Mouse (Mus musculus): ENCODE measurements around the gene Irak3. TPM values are rescaled to one million over a fixed set of nuclear protein-coding genes. Genes with fewer than 3 reads are reported as not detected.

The Irak3 gene
- polyA plus RNA-seq, 1 experiment, result not detected

DNA sequence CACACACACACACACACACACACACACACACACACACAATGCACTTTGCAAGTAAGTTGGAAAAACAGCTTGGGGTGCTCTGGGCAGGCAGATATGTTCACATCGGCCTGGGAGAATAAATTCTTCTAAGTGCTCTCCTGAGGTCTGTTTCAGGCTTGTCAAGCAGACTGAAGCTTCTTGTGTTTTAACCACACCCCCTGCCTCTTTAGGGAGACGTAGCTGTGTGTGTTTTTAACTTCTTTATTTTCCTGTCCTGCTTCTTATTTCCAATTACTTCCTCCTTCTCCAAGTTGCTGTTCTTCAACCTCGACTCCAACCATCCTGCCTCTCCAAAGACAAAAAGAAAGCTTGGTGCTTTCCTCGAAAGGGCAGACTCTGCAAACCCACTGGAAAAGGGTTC, 61.7 kb downstream of the Irak3 start:
- no peak for TF ChIP-seq GATA1 (IDR thresholded peaks at IDR 0.05; ENCODE audit: low read length)

DNA sequence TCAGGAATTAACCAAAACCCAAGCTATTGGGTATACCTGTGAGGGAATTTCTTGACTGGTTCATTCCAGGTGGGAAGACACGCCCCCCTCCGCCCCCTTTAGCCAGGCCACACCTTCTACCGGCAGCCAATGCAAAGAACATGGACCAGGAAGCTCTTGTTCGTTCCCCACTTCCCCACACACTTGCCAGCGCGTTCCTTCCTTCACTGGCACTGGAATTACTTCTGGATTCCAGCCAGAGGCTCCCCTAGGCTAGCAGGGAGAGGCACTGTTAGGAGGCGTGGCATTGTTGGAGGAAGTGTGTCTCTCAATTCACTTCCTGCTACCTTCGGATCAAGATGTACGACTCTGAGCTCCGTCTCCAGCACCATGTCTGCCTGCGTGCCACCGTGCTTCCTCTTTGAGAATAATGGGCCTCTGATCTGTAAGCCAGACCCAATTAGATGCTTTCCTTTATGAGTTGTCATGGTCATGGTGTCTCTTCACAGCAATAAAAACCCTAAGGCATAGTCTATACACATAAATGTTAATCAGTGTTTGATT, 65.8 kb downstream of the Irak3 start:
- no peak for TF ChIP-seq GATA1 (IDR thresholded peaks at IDR 0.05; ENCODE audit: low read length)

DNA sequence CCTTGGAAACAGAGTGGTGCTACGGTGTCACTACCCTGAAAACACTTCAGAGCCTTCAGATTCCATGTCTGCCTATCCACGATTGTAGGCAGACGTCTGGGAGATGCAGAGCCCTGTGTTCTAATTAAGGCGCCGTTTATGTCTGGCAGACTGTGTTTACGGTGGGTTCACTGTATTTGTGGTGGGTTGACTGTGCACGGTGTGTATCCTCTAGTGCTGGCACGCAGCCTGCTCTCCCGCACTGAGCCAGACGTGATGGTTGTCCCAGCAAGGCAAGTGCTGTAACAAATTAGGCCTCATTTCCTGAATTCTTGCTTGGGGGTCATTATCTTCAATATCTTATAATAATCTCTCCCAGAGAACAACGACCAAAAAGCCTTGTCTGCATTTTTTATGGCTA, 68.2 kb downstream of the Irak3 start:
- no peak for TF ChIP-seq GATA1 (IDR thresholded peaks at IDR 0.05; ENCODE audit: low read length)

DNA sequence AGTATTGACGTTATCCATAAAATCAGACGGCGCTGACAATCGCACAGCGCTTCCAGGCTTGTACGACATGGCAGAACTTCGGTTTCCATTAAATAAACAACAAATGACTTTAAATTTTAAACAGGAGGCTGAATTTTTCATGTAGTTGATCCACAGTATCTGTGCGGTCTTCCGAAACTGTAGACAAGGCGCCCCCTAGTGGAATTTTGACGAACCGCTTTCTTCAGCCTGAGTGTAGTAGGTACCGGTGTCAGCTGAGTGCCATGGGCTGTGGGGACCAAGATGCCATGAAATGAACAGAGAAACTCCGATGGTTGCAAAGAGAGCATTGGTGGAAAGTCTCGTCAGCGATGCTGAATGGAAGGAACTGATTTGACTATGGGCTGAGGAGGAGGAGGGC, 71.3 kb downstream of the Irak3 start:
- no peak for TF ChIP-seq GATA1 (IDR thresholded peaks at IDR 0.05; ENCODE audit: low read length)

DNA sequence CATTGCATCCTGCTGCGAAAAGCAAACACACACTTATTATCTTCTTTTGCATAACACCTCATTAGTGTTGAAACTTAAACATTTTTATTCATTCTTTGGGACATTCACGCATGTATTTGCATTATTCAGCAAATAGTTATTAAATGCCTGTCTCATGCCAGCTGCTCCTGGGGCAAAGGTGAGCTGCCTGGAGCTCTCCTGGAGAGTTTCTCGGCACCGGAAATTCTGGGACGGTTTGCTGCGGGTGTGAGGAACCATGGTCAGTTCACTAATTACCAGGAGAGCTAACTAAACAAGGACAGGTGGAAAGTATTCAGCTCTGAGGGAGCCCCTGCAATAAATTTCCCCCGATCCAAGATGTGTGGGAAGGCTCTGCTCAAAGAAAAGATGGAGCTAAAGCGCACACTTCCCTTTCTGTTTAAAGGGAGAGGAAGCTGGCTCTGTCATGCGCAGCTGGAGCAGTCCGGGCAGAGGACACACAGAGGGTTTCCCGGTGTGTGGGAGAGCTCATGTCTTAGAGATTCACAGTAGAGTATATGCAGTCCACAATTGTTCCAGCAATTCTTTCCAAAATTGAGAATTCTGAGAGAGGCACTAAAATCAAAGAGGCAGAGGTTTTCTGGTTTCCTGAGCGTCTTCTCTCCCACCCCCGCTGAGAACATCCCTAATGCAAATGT, 73.2 kb downstream of the Irak3 start:
- TF ChIP-seq GATA1 (IDR thresholded peaks at IDR 0.05; ENCODE audit: low read length), result no peak

DNA sequence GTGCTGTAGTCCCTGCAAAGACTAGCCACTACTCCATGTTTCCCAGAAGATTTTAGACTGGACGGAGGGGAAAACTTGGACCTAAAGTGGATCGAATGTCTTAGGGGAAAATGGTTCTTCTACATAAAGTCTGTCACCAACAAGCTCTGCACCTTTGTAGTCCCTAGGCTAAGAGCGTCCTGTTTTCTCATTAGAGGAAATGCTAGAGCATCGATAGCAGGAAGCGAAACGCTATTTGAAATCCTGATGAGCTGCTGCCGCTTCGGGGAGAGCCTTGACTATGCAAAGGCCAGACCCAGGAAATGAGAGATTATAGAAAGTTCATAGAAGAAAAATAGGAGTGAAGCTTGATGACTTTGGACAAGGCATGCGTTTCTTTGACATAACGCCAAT, 76.5 kb downstream of the Irak3 start:
- TF ChIP-seq GATA1 (IDR thresholded peaks at IDR 0.05; ENCODE audit: low read length), result no peak

DNA sequence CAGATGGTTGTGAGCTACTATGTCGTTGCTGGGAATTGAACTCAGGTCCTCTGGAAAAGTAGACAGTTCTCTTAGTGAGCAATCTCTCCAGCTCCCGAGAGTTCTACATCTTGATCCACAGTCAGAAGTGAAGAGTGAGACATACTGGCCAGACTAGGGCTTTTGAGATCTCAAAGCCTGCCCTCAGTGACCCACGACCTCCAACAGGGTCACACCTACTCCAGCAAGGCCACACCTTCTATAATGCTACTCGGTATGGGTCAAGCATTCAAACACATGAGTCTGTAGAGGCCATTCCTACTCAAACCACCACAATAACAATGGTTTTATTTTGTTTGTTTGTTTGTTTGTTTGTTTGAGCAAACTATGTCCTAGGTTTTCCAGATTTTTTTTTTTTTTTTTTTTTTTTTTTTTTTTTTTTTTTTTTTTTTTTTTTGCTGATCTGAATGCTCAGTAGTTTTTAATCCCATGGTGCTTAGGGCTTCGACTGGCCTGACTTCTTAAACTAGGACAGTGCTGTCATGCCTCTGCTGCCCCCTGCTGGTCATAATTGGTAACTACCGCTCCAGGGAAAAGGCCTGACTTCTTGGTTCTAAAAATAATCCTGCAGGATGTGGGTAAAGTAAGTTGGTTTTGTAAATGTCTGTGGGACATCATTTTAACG, 77.0 kb downstream of the Irak3 start:
- no peak for TF ChIP-seq GATA1 (IDR thresholded peaks at IDR 0.05; ENCODE audit: low read length)

DNA sequence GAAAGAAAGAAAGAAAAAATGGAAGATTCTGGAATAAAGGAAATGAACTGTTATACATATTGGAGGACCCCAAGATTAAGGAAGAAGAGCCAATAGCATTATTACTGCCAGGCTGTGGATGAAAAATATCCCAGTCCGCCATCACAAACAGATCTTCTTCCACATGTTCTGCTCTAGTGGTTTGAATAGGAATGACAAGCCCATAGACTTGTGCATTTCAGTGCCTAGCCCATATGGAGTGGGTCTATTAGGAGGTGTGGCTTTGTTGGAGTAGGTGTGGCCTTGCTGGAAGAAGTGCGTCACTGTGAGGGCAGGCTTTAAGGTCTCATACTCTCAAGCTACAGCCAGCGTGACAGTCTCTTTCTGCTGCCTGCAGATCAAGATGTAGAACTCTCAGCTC, 78.2 kb downstream of the Irak3 start:
- TF ChIP-seq GATA1 (IDR thresholded peaks at IDR 0.05; ENCODE audit: low read length), result no peak

DNA sequence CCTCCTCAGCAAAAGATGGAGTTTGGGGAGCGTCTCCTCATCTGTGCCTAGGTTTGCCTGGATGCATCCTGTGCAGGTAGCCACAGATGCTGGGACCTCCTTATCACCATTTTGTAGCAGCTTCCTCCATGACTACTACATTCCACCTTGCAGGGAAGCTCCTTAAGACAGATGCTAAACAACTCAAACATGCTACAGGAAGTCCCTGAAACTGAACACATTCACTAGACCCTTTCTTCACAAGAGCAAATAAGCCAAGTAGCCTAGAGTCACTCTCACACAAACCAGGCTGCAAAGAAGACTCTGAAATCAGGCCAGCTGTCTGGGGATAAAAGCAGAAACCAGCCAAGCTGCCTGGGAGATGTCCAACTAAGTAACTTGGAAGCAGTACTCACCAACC, 86.7 kb downstream of the Irak3 start:
- no peak for TF ChIP-seq GATA1 (IDR thresholded peaks at IDR 0.05; ENCODE audit: low read length)

DNA sequence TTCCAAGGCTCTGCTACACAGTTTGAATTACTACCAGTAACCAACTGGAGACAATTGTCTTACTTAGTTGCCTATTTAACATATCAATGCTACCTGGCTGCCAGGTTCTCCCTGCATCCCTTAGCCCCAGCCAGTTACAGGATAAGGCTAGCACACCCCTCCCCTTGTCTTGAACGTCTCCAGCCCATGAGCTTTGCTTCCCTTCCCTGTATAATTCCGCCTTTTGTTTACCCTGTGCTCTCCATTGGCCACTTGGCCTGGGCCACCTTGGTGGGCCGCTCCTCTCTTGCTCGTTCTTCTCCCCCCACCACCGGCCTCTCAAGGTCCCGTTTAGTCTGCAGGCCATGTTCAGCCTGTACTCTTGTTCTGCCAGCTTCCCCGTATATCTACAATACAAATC, 87.4 kb downstream of the Irak3 start:
- TF ChIP-seq GATA1 (IDR thresholded peaks at IDR 0.05; ENCODE audit: low read length), result no peak

DNA sequence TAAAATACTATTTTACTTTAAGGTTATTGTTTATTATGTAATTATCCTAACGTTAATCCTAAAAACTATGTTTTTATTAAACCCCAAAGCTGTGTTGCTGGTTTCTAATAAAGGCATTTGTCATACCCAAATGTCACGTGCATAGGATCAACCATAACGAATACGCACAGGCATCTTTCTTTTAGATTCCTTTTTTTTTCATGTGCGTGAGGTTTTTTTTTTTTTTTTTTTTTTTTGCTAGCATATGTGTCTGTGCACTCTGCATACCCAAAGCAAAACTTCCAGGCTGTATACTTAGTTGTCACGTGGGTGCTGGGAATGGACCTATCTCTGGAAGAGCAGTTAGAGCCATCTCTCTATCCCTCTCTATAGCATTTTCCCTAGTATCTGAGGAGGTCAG, 88.0 kb downstream of the Irak3 start:
- no peak for TF ChIP-seq GATA1 (IDR thresholded peaks at IDR 0.05; ENCODE audit: low read length)

DNA sequence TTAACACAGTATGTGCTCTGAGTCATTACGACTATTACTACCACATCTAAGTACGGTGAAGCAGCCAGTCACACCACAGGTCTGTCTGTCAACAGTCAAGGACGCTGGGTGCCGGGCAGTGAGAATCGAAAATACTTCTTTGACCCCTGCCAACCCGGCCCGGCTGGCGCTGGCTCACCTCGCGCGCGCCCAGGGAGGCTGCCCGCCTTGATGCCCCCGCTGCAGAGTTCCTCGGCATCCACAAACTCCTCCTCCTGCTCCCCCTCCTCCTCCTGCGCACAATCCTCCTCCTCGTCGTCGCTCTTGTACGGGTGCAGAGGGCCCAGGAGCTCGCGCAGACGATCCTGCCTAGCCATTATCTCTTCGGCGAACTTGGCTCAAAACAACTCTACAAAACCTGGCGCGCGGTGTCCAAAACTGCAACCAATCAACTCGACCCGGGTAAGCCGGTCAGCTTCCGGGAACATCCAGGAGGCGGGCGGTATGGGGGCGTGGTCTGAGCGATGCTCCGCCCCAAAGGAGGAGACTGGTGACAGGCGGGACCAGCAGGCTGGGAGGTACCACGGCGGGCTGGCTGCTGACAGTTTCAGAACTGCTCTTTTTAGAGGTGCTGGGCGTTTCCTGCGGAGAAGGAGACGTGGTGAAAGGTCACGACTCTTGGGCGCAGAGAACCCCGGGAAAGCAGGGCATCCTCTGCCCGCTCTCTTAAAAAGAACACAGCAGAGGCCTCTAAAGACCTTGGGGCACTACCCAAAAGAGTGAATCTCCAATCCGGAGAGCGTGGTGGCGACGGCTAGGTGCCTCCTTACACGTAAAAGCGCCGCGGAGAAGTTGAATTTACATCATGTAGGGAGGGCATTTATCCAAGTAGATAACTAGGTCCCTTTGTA, 89.2 kb downstream of the Irak3 start, which contains the start of gene Helb:
TSS of gene Helb (minus strand) at position 481 of the 890 bp plus-strand sequence.
- TF ChIP-seq GATA1 (IDR thresholded peaks at IDR 0.05; ENCODE audit: low read length), result no peak

DNA sequence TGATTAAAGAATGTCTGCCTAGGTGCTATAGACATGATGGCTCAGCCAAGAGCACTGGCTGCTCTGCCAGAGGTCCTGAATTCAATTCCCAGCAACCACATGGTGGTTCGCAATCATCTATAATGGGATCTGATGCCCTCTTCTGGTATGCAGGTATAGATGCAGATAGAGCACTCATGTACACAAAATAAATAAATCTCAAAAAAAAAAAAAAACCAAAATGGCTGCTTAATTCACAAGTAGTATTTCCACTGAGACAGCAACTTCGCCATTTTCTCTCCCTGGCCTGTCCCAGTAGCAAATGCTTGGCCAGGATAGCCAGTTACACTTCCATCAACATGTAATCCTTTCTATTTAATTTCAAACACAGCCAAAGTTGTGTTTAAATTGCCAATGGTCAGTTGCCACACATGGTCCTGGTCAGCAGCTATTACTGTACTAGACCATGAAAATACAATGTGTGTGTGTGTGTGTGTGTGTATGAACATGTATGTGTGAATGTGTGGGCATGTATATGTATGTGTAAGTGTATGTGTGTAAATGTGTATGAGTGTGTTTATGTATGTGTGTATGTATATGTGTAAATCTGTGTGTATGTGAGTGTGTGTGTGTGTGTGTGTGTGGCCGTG, 90.1 kb downstream of the Irak3 start:
- no peak for TF ChIP-seq GATA1 (IDR thresholded peaks at IDR 0.05; ENCODE audit: low read length)

DNA sequence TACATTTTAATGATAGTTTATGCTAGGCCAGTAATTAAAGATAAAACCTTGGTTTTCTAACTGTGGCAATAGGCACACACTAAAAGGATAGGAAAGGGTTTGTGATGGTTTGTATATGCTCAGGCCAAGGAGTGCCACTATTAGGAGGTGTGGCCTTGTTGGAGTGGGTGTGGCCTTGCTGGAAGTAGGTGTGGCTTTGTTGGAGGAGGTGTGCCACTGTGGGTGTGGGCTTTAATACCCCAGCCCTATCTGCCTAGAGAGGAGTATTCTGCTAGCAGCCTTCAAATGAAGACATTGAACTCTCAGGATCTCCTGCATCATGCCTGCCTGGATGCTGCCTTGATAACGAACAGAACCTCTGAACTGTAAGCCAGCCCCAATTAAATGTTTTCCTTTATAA, 101.1 kb downstream of the Irak3 start:
- no peak for TF ChIP-seq GATA1 (IDR thresholded peaks at IDR 0.05; ENCODE audit: low read length)

DNA sequence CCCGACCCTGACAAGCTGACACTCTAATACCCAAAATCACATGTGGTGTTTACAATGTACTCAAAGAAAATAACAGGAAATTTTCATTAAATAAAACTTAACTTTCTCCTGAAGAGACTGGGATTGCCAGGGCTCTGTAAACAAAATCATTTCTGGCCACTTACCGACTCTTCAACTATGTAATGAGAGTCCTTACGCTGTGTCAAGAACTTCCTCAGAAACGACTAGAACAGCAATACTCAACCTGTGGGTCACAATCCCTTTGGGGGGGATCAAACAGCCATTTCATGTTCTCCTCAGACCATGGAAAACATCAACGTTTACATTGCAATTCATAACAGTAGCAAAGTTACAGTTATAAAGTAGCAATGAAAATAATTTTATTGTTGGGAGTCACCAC, 104.4 kb downstream of the Irak3 start:
- no peak for TF ChIP-seq GATA1 (IDR thresholded peaks at IDR 0.05; ENCODE audit: low read length)

DNA sequence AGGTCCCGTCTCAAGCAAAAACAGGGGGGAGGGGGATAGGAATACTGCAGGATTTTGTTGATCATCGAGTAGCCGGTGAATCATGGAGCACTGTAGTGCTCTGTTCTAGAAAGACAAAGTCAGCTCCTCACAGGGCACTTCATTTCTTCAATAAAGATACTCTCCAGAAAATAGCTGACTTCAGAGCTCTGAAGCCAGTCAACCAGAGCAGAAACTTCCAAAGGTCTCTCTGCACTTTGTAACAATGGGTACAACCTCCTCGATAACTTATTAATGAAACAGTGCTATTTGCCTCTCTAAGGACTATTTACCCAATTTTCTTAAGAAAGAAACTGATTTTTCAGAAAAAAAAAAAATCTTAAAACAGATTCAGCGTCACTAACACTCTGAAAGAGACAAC, 106.2 kb downstream of the Irak3 start:
- TF ChIP-seq GATA1 (IDR thresholded peaks at IDR 0.05; ENCODE audit: low read length), result no peak
